Mouse (Mus musculus) heart, postnatal 0 days (tissue): ENCODE results near the gene Dnajc15.

Experiments used
- CTCF ChIP-seq: IDR thresholded peaks from 2 replicates; pipeline ENCODE4 v1.5.1; 2016; ENCODE audit warnings: antibody characterized with exemption, control low read depth, low read depth
- EP300 ChIP-seq: IDR thresholded peaks from 2 replicates; pipeline ENCODE4 v1.6.1; 2016; ENCODE audit warnings: antibody characterized with exemption, low read depth

GRCm38 (mm10) chr14:77825121-77825520, 49.8 kb downstream of the Dnajc15 start:
- TF ChIP-seq CTCF = no peak
- no peak for TF ChIP-seq EP300
